8 mouse cellular contexts compared by ENCODE assay signal in the genomic region with DNA sequence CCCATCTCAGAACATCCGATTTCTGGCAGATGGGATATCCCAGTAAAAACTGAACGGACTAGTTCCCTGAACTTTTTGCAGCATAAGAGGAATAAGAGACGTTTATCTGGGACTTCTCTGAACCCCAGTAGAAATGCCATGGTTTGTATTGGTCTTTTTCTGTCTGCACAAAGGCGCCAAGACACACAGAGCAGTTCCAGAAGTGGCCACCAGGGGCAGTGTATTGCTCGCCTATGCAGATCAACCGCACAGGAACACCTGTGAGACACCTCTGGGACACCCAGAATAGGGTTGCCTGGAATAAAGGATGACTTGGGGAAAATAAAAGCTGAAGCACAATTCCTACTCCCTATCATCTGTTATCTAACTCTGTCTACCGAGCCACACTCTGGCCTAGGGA.
A peak's percentile ranks its signal among the peaks of the same experiment; 100 is the strongest.
DNase-seq lines count a peak whose midpoint lies in the region; ATAC-seq lines count a peak whose summit lies in the region.

No protein-coding gene starts in this region.

- peak; percentile 6 for DNase-seq in gastrocnemius, postnatal 14 days
- no peak for DNase-seq in gastrocnemius, adult 18-20 months (ENCODE audit: low spot score)
- DNase-seq in right cerebral cortex, adult 18-20 months, result peak; percentile 5
- DNase-seq in right cerebral cortex, postnatal 25 days, result no peak
- DNase-seq in c-Kit-positive CD71-negative TER-119-negative erythroid progenitor cells, embryonic 14.5 days (ENCODE audit: low read depth), result peak; percentile 24
- peak; percentile 53 for DNase-seq in kidney, postnatal 10 days
- peak; percentile 64 for DNase-seq in retina, embryonic 14.5 days (ENCODE audit: low spot score)

- intact Hi-C loops in gastrocnemius, postnatal 14 days (cut with DNase I; ENCODE audit: low total_unique reads), result no loop called here

- no peak for ATAC-seq in erythroblast, adult 5-6 weeks (replicated peaks; ENCODE audit: low FRiP score, poor library complexity, severe bottlenecking)

Comparison
In these comparisons a context has a peak if more than half of its experiments do, and no peak if none do; other contexts are left out.
1. DNase-seq: peak in gastrocnemius, postnatal 14 days (single experiment), right cerebral cortex, adult 18-20 months (single experiment), c-Kit-positive CD71-negative TER-119-negative erythroid progenitor cells, embryonic 14.5 days (single experiment), kidney, postnatal 10 days (single experiment) and retina, embryonic 14.5 days (single experiment); none in gastrocnemius, adult 18-20 months (single experiment) and right cerebral cortex, postnatal 25 days (single experiment).